In genomic region chr4:43630030-43630581, GRCm38 (mm10) we compare ENCODE assay signal across 8 mouse cellular contexts. TPM values are rescaled to one million over a fixed set of nuclear protein-coding genes. Genes with fewer than 3 reads are reported as not detected.
DNase-seq lines count a peak whose midpoint lies in the region; ATAC-seq and TF ChIP-seq lines count a peak whose summit lies in the region.

No protein-coding gene starts in this region.

- peak; percentile 91 for TF ChIP-seq CTCF in gastrocnemius, adult 2 months (IDR thresholded peaks at IDR 0.05)

- ATAC-seq in hindbrain, embryonic 16.5 days: peak; percentile 72

- 0 out of 2 replicates have a peak overlapping the region, but pooled peaks have one; percentile 33 for H3K9ac ChIP-seq in hindbrain, embryonic 16.5 days (ENCODE audit: low read depth, low read length)

- 3% methylated on average over 5 of the region's 5 CpGs for WGBS in hindbrain, embryonic 16.5 days

- peak overlapping the region; percentile 44 for H3K4me2 ChIP-seq in hindbrain, embryonic 16.5 days (ENCODE audit: low read length)

- H3K27me3 ChIP-seq in hindbrain, embryonic 16.5 days (replicated peaks; ENCODE audit: control insufficient read depth, insufficient read depth, low read length): no peaks in the 10 kb centered on the region

- H3K27ac ChIP-seq in gastrocnemius, adult 2 months: peak overlapping the region; percentile 93; the same call in 1 of the 2 replicates
- peak overlapping the region; percentile 82 for H3K27ac ChIP-seq in hindbrain, embryonic 16.5 days (ENCODE audit: low read depth, low read length)

- peak; percentile 66 for DNase-seq in T-cell, adult 2 months (ENCODE audit: low spot score)
- peak; percentile 81 to 92 for DNase-seq in cerebellum, postnatal 36 days
- DNase-seq in gastrocnemius, adult 2 months: peak; percentile 74
- DNase-seq in left cerebral cortex, adult 11 months (ENCODE audit: low spot score): peak; percentile 80
- peak; percentile 95 for DNase-seq in lung, postnatal 36 days
- peak; percentile 81 for DNase-seq in retina, postnatal 7 days (ENCODE audit: low read depth, low spot score)
- DNase-seq in urinary bladder, postnatal 36 days (ENCODE audit: low spot score in 2 of 2): peak; percentile 74 to 81

- intact Hi-C loops in gastrocnemius, adult 2 months (cut with DNase I): loop anchor here (1.0 to 5.0 kb wide), 3 partner anchors 40 to 232 kb away; no protein-coding TSS in a partner anchor

- no peaks in the 10 kb centered on the region for H3K36me3 ChIP-seq in hindbrain, embryonic 16.5 days (ENCODE audit: control insufficient read depth, insufficient read depth, low read length)

- no peaks in the 10 kb centered on the region; the same call in 1 of the 2 replicates for H3K9me3 ChIP-seq in hindbrain, embryonic 16.5 days (ENCODE audit: control insufficient read depth, low read length)

- peaks cover 28% of the 10 kb centered on the region for H3K4me1 ChIP-seq in hindbrain, embryonic 16.5 days (ENCODE audit: control insufficient read depth, insufficient read depth, low read depth, low read length)

- H3K4me3 ChIP-seq in gastrocnemius, adult 2 months: peak overlapping the region; percentile 91
- no peak overlapping the region for H3K4me3 ChIP-seq in hindbrain, embryonic 16.5 days (ENCODE audit: low read length)

RNA-seq across cellular contexts. Expression of gene Npr2, which starts 1.6 kb away (rescaled TPM):
- 10 to 100 TPM; 32.4 to 51.4 TPM for total RNA-seq in gastrocnemius, adult 2 months (2021)
- 10.8 and 12.6 TPM in 2 replicates for polyA plus RNA-seq in hindbrain, embryonic 16.5 days (2015; fragmentation: Nextera tagmentation; extraction: Ambion mirVana)

RNA-seq across cellular contexts. Expression of gene Spag8, which starts 23.3 kb away (rescaled TPM):
- total RNA-seq in gastrocnemius, adult 2 months (2021): under 1 TPM in 1 of 2 experiments, not detected in 1; 0.31 TPM
- polyA plus RNA-seq in hindbrain, embryonic 16.5 days (2015; fragmentation: Nextera tagmentation; extraction: Ambion mirVana): 9.3 and 10.3 TPM in 2 replicates

RNA-seq across cellular contexts. Expression of gene Hint2, which starts 26.2 kb away (rescaled TPM):
- total RNA-seq in gastrocnemius, adult 2 months (2021): 10 to 100 TPM; 35.8 to 47.9 TPM
- 68.7 and 77.8 TPM in 2 replicates for polyA plus RNA-seq in hindbrain, embryonic 16.5 days (2015; fragmentation: Nextera tagmentation; extraction: Ambion mirVana)

RNA-seq across cellular contexts. Expression of gene Tmem8b, which starts 38.7 kb away (rescaled TPM):
- 10 to 100 TPM in 1 of 2 experiments, 1 to 10 TPM in 1; 8.4 to 14.9 TPM for total RNA-seq in gastrocnemius, adult 2 months (2021)
- 12.0 and 13.9 TPM in 2 replicates for polyA plus RNA-seq in hindbrain, embryonic 16.5 days (2015; fragmentation: Nextera tagmentation; extraction: Ambion mirVana)

RNA-seq across cellular contexts. Expression of gene Fam221b, which starts 38.8 kb away (rescaled TPM):
- total RNA-seq in gastrocnemius, adult 2 months (2021): under 1 TPM; 0.08 to 0.15 TPM
- polyA plus RNA-seq in hindbrain, embryonic 16.5 days (2015; fragmentation: Nextera tagmentation; extraction: Ambion mirVana): 1.5 and 2.0 TPM in 2 replicates
